Mouse (Mus musculus): ENCODE results near the gene Cst6. TPM values are rescaled to one million over a fixed set of nuclear protein-coding genes. Genes with fewer than 3 reads are reported as not detected.

The Cst6 gene
- polyA plus RNA-seq, 1 experiment from 2014 or later, result 15.9 TPM

DNA sequence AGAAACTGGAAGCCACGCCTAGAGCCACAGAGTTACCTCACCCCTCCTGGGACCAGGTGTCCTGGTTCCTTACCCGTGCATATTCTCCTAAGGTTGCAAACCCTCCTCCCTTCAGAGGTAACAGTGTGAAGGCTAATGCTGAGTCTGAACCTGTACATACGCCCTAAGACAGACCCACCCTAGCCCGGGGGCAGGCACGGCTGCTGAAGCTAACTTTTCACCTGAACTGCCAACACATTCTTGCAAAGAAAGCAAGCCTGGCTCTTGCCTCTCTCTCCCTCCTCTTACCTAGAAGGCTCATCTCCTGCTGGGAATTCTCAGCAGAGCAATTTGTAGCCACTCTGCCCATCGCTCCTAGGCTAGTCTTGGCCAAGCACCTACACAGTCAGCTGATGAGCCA lies 48.8 kb downstream of the Cst6 start:
- ATAC-seq, result no peak
- WGBS, result 78% methylated on average over 6 of the region's 6 CpGs
- Histone ChIP-seq H3K4me1 (replicated peaks) (peaks cover 12% of the 10 kb centered on the region; the same call in 1 of the 2 replicates), H3K36me3 (no peaks in the 10 kb centered on the region), H3K9me3 (no peaks in the 10 kb centered on the region), H3K4me3 (replicated peaks) (no peak overlapping the region), H3K27ac (no peak overlapping the region), H3K4me2 (replicated peaks) (no peak overlapping the region), H3K9ac (no peak overlapping the region), H3K27me3 (replicated peaks) (no peaks in the 10 kb centered on the region)

DNA sequence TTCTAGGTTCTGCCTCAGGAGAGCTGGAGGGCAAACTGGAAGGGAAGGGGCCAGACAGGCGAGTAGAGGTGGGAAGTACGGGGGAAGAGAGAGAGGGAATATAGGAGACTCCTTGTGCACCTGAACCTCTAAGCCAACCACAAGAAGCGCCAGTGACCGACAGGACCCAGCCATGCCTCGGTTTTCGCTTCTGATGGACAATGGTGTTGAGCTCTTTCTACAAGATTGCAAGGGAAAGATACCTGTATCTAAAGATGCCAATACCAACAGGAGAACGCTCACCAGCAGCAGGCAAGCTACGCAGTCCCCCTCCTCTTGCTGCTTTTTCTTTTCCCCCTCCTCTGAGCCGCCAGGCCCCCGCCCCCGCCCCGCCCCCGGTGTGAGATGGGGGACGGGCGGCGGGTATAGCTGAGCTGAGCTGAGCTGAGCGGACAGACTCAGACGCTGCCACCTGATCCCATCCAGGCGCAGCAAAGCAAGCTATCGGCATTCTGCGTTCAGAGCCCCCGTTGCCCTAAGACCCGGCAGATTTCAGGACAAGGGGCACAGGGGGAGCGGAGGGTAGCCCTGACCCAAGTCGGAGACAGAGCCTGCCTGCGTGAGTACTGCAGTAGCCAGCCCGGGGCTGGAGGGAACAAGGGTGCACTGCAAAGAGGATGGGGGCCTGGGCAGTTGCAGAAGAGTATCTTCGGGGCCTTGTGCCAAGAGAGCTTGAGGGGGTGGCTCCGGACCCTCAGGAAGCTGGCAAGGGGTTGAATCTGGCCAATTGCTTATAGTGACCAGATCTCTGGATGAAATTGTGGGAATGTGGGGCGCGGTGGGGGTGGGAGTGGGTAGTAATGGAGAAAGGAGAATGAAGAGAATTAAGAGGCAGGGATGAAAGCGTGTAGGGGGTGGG lies 51.2 kb downstream of the Cst6 start, which contains the start of gene Gal3st3:
TSS of gene Gal3st3 (plus strand) at position 429 of the 898 bp plus-strand sequence.
- H3K9ac ChIP-seq, result peak within 1 kb of the TSS; percentile 46
- peak within 1 kb of the TSS; percentile 31 for H3K4me3 ChIP-seq (replicated peaks)
- H3K27ac ChIP-seq, result no peak within 1 kb of the TSS
- no peaks in the 10 kb centered on the region for H3K9me3 ChIP-seq
- H3K4me1 ChIP-seq (replicated peaks), result peaks cover 19% of the 10 kb centered on the region
- H3K36me3 ChIP-seq, result no peaks in the 10 kb centered on the region; the same call in 1 of the 2 replicates
- no peak for ATAC-seq
- no peaks in the 10 kb centered on the region for H3K27me3 ChIP-seq (replicated peaks)
- WGBS, result 11% methylated on average over 31 of the region's 32 CpGs
- H3K4me2 ChIP-seq (replicated peaks), result peak within 1 kb of the TSS; percentile 67

DNA sequence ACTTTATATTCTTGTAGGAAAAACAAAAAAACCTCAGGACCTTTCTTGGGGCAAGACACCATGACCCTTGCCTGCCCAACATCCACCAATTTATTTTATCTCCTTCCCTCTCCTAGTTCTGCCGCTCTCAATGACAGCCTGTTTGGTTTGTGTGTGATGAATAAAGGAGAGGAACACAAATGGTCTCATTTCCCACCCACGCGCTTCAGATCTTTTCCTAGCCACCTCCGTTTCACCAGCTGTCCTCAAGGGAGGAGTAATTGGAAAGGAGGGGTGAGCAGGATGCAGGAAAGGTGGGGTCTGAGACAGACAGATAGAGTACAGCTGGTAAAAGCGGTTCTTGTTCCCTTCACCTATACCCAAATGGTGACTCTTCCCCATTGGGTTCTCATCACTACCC lies 52.7 kb downstream of the Cst6 start:
- no peaks in the 10 kb centered on the region for H3K27me3 ChIP-seq (replicated peaks)
- no peak overlapping the region for H3K27ac ChIP-seq
- H3K36me3 ChIP-seq, result peaks cover 10% of the 10 kb centered on the region
- H3K4me2 ChIP-seq (replicated peaks), result no peak overlapping the region
- WGBS, result 48% methylated on average over 5 of the region's 5 CpGs
- H3K4me1 ChIP-seq (replicated peaks), result peaks cover 23% of the 10 kb centered on the region
- H3K4me3 ChIP-seq (replicated peaks), result no peak overlapping the region
- no peak overlapping the region for H3K9ac ChIP-seq
- no peak for ATAC-seq
- no peaks in the 10 kb centered on the region for H3K9me3 ChIP-seq

DNA sequence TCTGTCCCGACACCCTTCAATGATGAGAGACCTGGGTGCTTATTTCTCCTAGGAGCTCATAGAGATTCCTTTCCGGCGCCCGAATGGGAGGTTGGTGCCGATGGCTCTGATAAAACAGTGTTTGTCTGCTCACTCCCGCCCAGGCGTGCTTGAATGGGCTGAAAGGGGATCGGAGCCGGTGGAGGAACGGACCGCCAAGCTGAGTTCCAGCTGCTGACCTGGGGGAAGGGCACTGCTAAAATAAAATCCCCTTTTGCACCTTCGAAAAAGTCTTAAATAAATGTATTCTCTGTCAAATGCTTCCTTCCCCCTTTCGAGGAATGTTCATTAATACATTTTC lies 53.7 kb downstream of the Cst6 start:
- peak overlapping the region; percentile 70 for H3K4me2 ChIP-seq (replicated peaks)
- H3K36me3 ChIP-seq, result peaks cover 14% of the 10 kb centered on the region
- ATAC-seq, result peak; percentile 66
- 5% methylated on average over 13 of the region's 13 CpGs for WGBS
- peaks cover 23% of the 10 kb centered on the region for H3K4me1 ChIP-seq (replicated peaks)
- no peaks in the 10 kb centered on the region for H3K9me3 ChIP-seq
- H3K27me3 ChIP-seq (replicated peaks), result no peaks in the 10 kb centered on the region
- peak overlapping the region; percentile 60 for H3K27ac ChIP-seq
- H3K4me3 ChIP-seq (replicated peaks), result peak overlapping the region; percentile 94
- peak overlapping the region; percentile 64 for H3K9ac ChIP-seq

DNA sequence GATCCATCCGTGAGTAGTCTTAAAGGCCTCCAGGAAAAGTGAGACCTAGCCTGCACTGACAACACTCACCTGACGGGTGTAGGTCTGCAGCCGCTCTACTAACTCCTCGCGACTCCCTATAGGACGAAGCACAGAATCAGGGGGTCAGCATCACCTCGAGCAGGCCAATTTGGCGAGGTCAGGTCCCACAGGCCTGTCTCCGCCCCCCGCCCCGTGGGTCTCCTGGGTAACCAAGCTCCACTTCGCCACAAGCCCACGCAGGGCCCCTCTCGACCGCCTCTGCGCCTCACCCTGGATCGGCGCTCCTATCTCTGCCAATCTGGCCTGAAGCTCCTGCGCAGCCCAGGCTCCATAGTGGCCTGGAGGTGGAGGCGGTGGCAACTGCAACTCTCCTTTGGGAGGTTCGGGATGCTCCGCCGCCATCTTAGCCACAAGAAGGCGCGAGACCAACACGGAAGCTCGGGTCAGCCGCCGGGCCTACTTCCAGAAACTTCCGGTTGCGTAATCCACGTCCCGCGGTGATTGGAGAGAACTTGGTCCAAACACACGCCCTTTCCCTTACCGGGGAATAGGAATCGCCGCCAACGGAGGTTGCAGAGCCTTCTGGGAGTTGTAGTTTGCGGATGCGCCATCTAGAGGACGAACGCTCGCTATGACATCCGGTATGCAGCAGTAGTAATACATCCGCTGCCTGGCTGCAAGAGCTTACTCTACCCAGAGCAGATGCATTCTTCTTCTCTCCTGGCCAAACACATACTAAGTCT lies 54.2 kb downstream of the Cst6 start, which contains the start of gene Sf3b2:
TSS of gene Sf3b2 (minus strand) at position 484 of the 764 bp plus-strand sequence.
- H3K4me3 ChIP-seq (replicated peaks), result peak within 1 kb of the TSS; percentile 94
- peak; percentile 98 for ATAC-seq
- H3K27ac ChIP-seq, result peak within 1 kb of the TSS; percentile 77
- H3K9ac ChIP-seq, result peak within 1 kb of the TSS; percentile 91
- no peaks in the 10 kb centered on the region for H3K27me3 ChIP-seq (replicated peaks)
- H3K4me2 ChIP-seq (replicated peaks), result peak within 1 kb of the TSS; percentile 82
- under 1% methylated on average over 46 of the region's 46 CpGs for WGBS
- H3K9me3 ChIP-seq, result no peaks in the 10 kb centered on the region
- peaks cover 23% of the 10 kb centered on the region for H3K4me1 ChIP-seq (replicated peaks)
- peaks cover 20% of the 10 kb centered on the region for H3K36me3 ChIP-seq

Other genes with a start within 250 kb of the Cst6 start
- gene Rab1b, start 242.5 kb downstream of the Cst6 start, polyA plus RNA-seq (2015; fragmentation: Nextera tagmentation; extraction: Ambion mirVana), result 216 and 223 TPM in 2 replicates
- 12.1 and 16.6 TPM in 2 replicates for gene Klc2, start 231.0 kb downstream of the Cst6 start, polyA plus RNA-seq (2015; fragmentation: Nextera tagmentation; extraction: Ambion mirVana)
- gene Pacs1, start 76.5 kb downstream of the Cst6 start, polyA plus RNA-seq (2015; fragmentation: Nextera tagmentation; extraction: Ambion mirVana), result 15.6 and 15.8 TPM in 2 replicates
- gene Sf3b2, start 54.1 kb downstream of the Cst6 start, polyA plus RNA-seq (2015; fragmentation: Nextera tagmentation; extraction: Ambion mirVana), result 282 and 289 TPM in 2 replicates
- gene Gal3st3, start 51.2 kb downstream of the Cst6 start, polyA plus RNA-seq (2015; fragmentation: Nextera tagmentation; extraction: Ambion mirVana), result 2.1 and 2.4 TPM in 2 replicates
- not detected in 2 replicates for gene Catsper1, start 13.8 kb downstream of the Cst6 start, polyA plus RNA-seq (2015; fragmentation: Nextera tagmentation; extraction: Ambion mirVana)
- 53.9 and 58.2 TPM in 2 replicates for gene Eif1ad, start 17.2 kb upstream of the Cst6 start, polyA plus RNA-seq (2015; fragmentation: Nextera tagmentation; extraction: Ambion mirVana)
- 474 and 479 TPM in 2 replicates for gene Banf1, start 17.6 kb upstream of the Cst6 start, polyA plus RNA-seq (2015; fragmentation: Nextera tagmentation; extraction: Ambion mirVana)
- gene Sart1, start 39.1 kb upstream of the Cst6 start, polyA plus RNA-seq (2015; fragmentation: Nextera tagmentation; extraction: Ambion mirVana), result 61.2 and 66.4 TPM in 2 replicates
- gene Tsga10ip, start 53.0 kb upstream of the Cst6 start, polyA plus RNA-seq (2015; fragmentation: Nextera tagmentation; extraction: Ambion mirVana), result 4.3 and 10.8 TPM in 2 replicates
- 198 and 200 TPM in 2 replicates for gene Drap1, start 75.4 kb upstream of the Cst6 start, polyA plus RNA-seq (2015; fragmentation: Nextera tagmentation; extraction: Ambion mirVana)
- gene AI837181, start 75.6 kb upstream of the Cst6 start, polyA plus RNA-seq (2015; fragmentation: Nextera tagmentation; extraction: Ambion mirVana), result 42.6 and 45.8 TPM in 2 replicates
- not detected in 2 replicates for gene Fosl1, start 98.0 kb upstream of the Cst6 start, polyA plus RNA-seq (2015; fragmentation: Nextera tagmentation; extraction: Ambion mirVana)
- gene Ccdc85b, start 108.3 kb upstream of the Cst6 start, polyA plus RNA-seq (2015; fragmentation: Nextera tagmentation; extraction: Ambion mirVana), result 8.2 and 8.7 TPM in 2 replicates
- 95.1 and 99.4 TPM in 2 replicates for gene Fibp, start 111.0 kb upstream of the Cst6 start, polyA plus RNA-seq (2015; fragmentation: Nextera tagmentation; extraction: Ambion mirVana)
- gene Ctsw, start 118.9 kb upstream of the Cst6 start, polyA plus RNA-seq (2015; fragmentation: Nextera tagmentation; extraction: Ambion mirVana), result 2.1 and 2.9 TPM in 2 replicates
- 118 TPM in 2 replicates for gene Efemp2, start 124.4 kb upstream of the Cst6 start, polyA plus RNA-seq (2015; fragmentation: Nextera tagmentation; extraction: Ambion mirVana)
- gene Mus81, start 138.8 kb upstream of the Cst6 start, polyA plus RNA-seq (2015; fragmentation: Nextera tagmentation; extraction: Ambion mirVana), result 29.5 and 29.8 TPM in 2 replicates
- gene Cfl1, start 140.9 kb upstream of the Cst6 start, polyA plus RNA-seq (2015; fragmentation: Nextera tagmentation; extraction: Ambion mirVana), result 2,332 and 2,514 TPM in 2 replicates
- not detected in 2 replicates for gene 1700020D05Rik, start 154.2 kb upstream of the Cst6 start, polyA plus RNA-seq (2015; fragmentation: Nextera tagmentation; extraction: Ambion mirVana)
- gene Snx32, start 161.0 kb upstream of the Cst6 start, polyA plus RNA-seq (2015; fragmentation: Nextera tagmentation; extraction: Ambion mirVana), result 7.2 and 8.0 TPM in 2 replicates
- 19.3 TPM in 2 replicates for gene Ovol1, start 211.1 kb upstream of the Cst6 start, polyA plus RNA-seq (2015; fragmentation: Nextera tagmentation; extraction: Ambion mirVana)
- gene Ap5b1, start 218.5 kb upstream of the Cst6 start, polyA plus RNA-seq (2015; fragmentation: Nextera tagmentation; extraction: Ambion mirVana), result 7.9 and 9.9 TPM in 2 replicates

Data from intestine, embryonic 15.5 days (tissue).